Mouse (Mus musculus) embryonic facial prominence, embryonic 15.5 days (tissue): ENCODE data around the gene Nr2e1. TPM values are rescaled to one million over a fixed set of nuclear protein-coding genes. Genes with fewer than 3 reads are reported as not detected.

Experiments used
- ATAC-seq: fragments of 200-750 bp; cut with Nextera tagmentation; 2 replicates; pipeline ENCODE4 v1.8.0; 2017; ENCODE audit warnings: low read depth, moderate TSS enrichment; ENCODE audit not compliant: insufficient number of reproducible peaks, low FRiP score, low TSS enrichment
- H3K27ac ChIP-seq: fragments of 300-500 bp; sonication (generic); replicated peaks from 2 replicates; pipeline ENCODE4 v1.5.1; 2015; ENCODE audit warnings: mild to moderate bottlenecking, inconsistent platforms
- H3K27me3 ChIP-seq: fragments of 300-500 bp; sonication (generic); 2 replicates; pipeline ENCODE4 v1.6.1; 2015; ENCODE audit warnings: inconsistent platforms
- H3K36me3 ChIP-seq: fragments of 300-500 bp; sonication (generic); 2 replicates; pipeline ENCODE4 v1.6.1; 2015; ENCODE audit warnings: mild to moderate bottlenecking, inconsistent platforms
- H3K4me1 ChIP-seq: fragments of 300-500 bp; sonication (generic); 2 replicates; pipeline ENCODE4 v1.6.1; 2015; ENCODE audit warnings: inconsistent platforms
- H3K4me2 ChIP-seq: fragments of 300-500 bp; sonication (generic); replicated peaks from 2 replicates; pipeline ENCODE4 v1.6.1; 2015; ENCODE audit warnings: mild to moderate bottlenecking, inconsistent platforms
- H3K4me3 ChIP-seq: fragments of 300-500 bp; sonication (generic); replicated peaks from 2 replicates; pipeline ENCODE4 v1.5.1; 2015; ENCODE audit warnings: mild to moderate bottlenecking, inconsistent platforms
- H3K9ac ChIP-seq: fragments of 300-500 bp; sonication (generic); 2 replicates; pipeline ENCODE4 v1.6.1; 2015; ENCODE audit warnings: inconsistent platforms
- H3K9me3 ChIP-seq: fragments of 300-500 bp; sonication (generic); replicated peaks from 2 replicates; pipeline ENCODE4 v1.6.1; 2016; ENCODE audit warnings: inconsistent platforms
- WGBS: fragments of 180-500 bp; shearing (Covaris S2); methylation state at CpG from one replicate; pipeline ENCODE4 v1.1.7; 2015; 5-methylcytosine and 5-hydroxymethylcytosine counted together
- polyA plus RNA-seq: library from polyadenylated mRNA; unstranded; fragments of >200 nt; fragmentation: Nextera tagmentation; extraction: Ambion mirVana; gene quantifications from 2 replicates; pipeline ENCODE4 v1.2.1, GENCODE M21; 2015

The Nr2e1 gene
- polyA plus RNA-seq, 1 experiment from 2014 or later: 1.7 TPM

GRCm38 (mm10) chr10:42585156-42585555 lies 1.7 kb upstream of the Nr2e1 start:
- peaks cover 33% of the 10 kb centered on the region for H3K4me1 ChIP-seq
- no peak overlapping the region for H3K4me2 ChIP-seq
- 3% methylated on average over 8 of the region's 8 CpGs for WGBS
- no peak for ATAC-seq
- no peak overlapping the region for H3K4me3 ChIP-seq
- H3K27me3 ChIP-seq: peaks cover 96% of the 10 kb centered on the region
- no peaks in the 10 kb centered on the region for H3K9me3 ChIP-seq
- H3K27ac ChIP-seq: no peak overlapping the region
- H3K36me3 ChIP-seq: no peaks in the 10 kb centered on the region
- no peak overlapping the region for H3K9ac ChIP-seq

- no peak overlapping the region; the same call in 1 of the 2 replicates for H3K9ac ChIP-seq
- no peaks in the 10 kb centered on the region for H3K9me3 ChIP-seq
- WGBS: 2% methylated on average over 37 of the region's 37 CpGs
- ATAC-seq: no peak
- H3K4me3 ChIP-seq: peak overlapping the region; percentile 29
- H3K4me1 ChIP-seq: peaks cover 39% of the 10 kb centered on the region
- peak overlapping the region; percentile 46 for H3K4me2 ChIP-seq
- H3K36me3 ChIP-seq: no peaks in the 10 kb centered on the region
- peaks cover 96% of the 10 kb centered on the region for H3K27me3 ChIP-seq
- H3K27ac ChIP-seq: no peak overlapping the region
Observed at GRCm38 (mm10) chr10:42584436-42584983, 1.1 kb upstream of the Nr2e1 start.

- Histone ChIP-seq H3K9ac (no peak overlapping the region; the same call in 1 of the 2 replicates), H3K4me2 (peak overlapping the region; percentile 46), H3K9me3 (no peaks in the 10 kb centered on the region), H3K4me3 (peak overlapping the region; percentile 29), H3K36me3 (no peaks in the 10 kb centered on the region), H3K4me1 (peaks cover 41% of the 10 kb centered on the region), H3K27ac (no peak overlapping the region), H3K27me3 (peaks cover 96% of the 10 kb centered on the region)
- no peak for ATAC-seq
- WGBS: under 1% methylated on average over 32 of the region's 32 CpGs
Observed at GRCm38 (mm10) chr10:42583902-42584435, 537 bp upstream of the Nr2e1 start.

- WGBS: 1% methylated on average over 42 of the region's 44 CpGs
- Histone ChIP-seq H3K4me3 (peak overlapping the region; percentile 29), H3K9ac (no peak overlapping the region), H3K36me3 (no peaks in the 10 kb centered on the region), H3K27ac (no peak overlapping the region), H3K27me3 (peaks cover 97% of the 10 kb centered on the region), H3K9me3 (no peaks in the 10 kb centered on the region), H3K4me2 (peak overlapping the region; percentile 46), H3K4me1 (peaks cover 41% of the 10 kb centered on the region)
- no peak for ATAC-seq
Observed at GRCm38 (mm10) chr10:42582566-42583110, 794 bp downstream of the Nr2e1 start.

GRCm38 (mm10) chr10:42581694-42582565 lies 1.5 kb downstream of the Nr2e1 start:
- Histone ChIP-seq H3K27ac (no peak overlapping the region), H3K27me3 (peaks cover 98% of the 10 kb centered on the region), H3K9ac (no peak overlapping the region), H3K9me3 (no peaks in the 10 kb centered on the region), H3K4me2 (peak overlapping the region; percentile 46), H3K36me3 (no peaks in the 10 kb centered on the region), H3K4me1 (peaks cover 41% of the 10 kb centered on the region), H3K4me3 (peak overlapping the region; percentile 29)
- no peak for ATAC-seq
- 2% methylated on average over 43 of the region's 45 CpGs for WGBS

- Histone ChIP-seq H3K4me2 (no peak overlapping the region), H3K27ac (no peak overlapping the region), H3K4me1 (peaks cover 41% of the 10 kb centered on the region), H3K4me3 (no peak overlapping the region), H3K9ac (no peak overlapping the region), H3K27me3 (peaks cover 97% of the 10 kb centered on the region), H3K9me3 (no peaks in the 10 kb centered on the region), H3K36me3 (no peaks in the 10 kb centered on the region)
- no peak for ATAC-seq
- 7% methylated on average over 7 of the region's 7 CpGs for WGBS
Observed at GRCm38 (mm10) chr10:42580951-42581277, 2.5 kb downstream of the Nr2e1 start.

- Histone ChIP-seq H3K27ac (no peak overlapping the region), H3K9ac (no peak overlapping the region), H3K4me2 (peak overlapping the region; percentile 22; the same call in 1 of the 2 replicates), H3K4me3 (peak overlapping the region; percentile 16), H3K36me3 (no peaks in the 10 kb centered on the region), H3K4me1 (peaks cover 37% of the 10 kb centered on the region), H3K27me3 (peaks cover 97% of the 10 kb centered on the region), H3K9me3 (no peaks in the 10 kb centered on the region)
- WGBS: 3% methylated on average over 29 of the region's 29 CpGs
- ATAC-seq: no peak
Observed at GRCm38 (mm10) chr10:42580131-42580950, 3.1 kb downstream of the Nr2e1 start.

GRCm38 (mm10) chr10:42579475-42580130 lies 3.8 kb downstream of the Nr2e1 start:
- H3K27ac ChIP-seq: no peak overlapping the region
- H3K36me3 ChIP-seq: no peaks in the 10 kb centered on the region
- H3K9me3 ChIP-seq: no peaks in the 10 kb centered on the region
- peak overlapping the region; percentile 16 for H3K4me3 ChIP-seq
- H3K4me1 ChIP-seq: peaks cover 36% of the 10 kb centered on the region
- ATAC-seq: no peak
- peak overlapping the region; percentile 22 for H3K4me2 ChIP-seq
- under 1% methylated on average over 40 of the region's 41 CpGs for WGBS
- H3K9ac ChIP-seq: no peak overlapping the region
- peaks cover 97% of the 10 kb centered on the region for H3K27me3 ChIP-seq

- ATAC-seq: no peak
- no peaks in the 10 kb centered on the region for H3K9me3 ChIP-seq
- peak overlapping the region; percentile 16; the same call in 1 of the 2 replicates for H3K4me3 ChIP-seq
- peaks cover 97% of the 10 kb centered on the region for H3K27me3 ChIP-seq
- no peak overlapping the region for H3K27ac ChIP-seq
- no peak overlapping the region for H3K4me2 ChIP-seq
- WGBS: 2% methylated on average over 22 of the region's 22 CpGs
- no peaks in the 10 kb centered on the region for H3K36me3 ChIP-seq
- peaks cover 28% of the 10 kb centered on the region for H3K4me1 ChIP-seq
- no peak overlapping the region for H3K9ac ChIP-seq
Observed at GRCm38 (mm10) chr10:42578698-42579474, 4.5 kb downstream of the Nr2e1 start.

GRCm38 (mm10) chr10:42578281-42578675 lies 5.2 kb downstream of the Nr2e1 start:
- ATAC-seq: no peak
- Histone ChIP-seq H3K4me1 (peaks cover 22% of the 10 kb centered on the region), H3K36me3 (no peaks in the 10 kb centered on the region), H3K4me3 (no peak overlapping the region), H3K9ac (no peak overlapping the region), H3K4me2 (no peak overlapping the region), H3K27me3 (peaks cover 97% of the 10 kb centered on the region), H3K27ac (no peak overlapping the region), H3K9me3 (no peaks in the 10 kb centered on the region)
- WGBS: 1% methylated on average over 15 of the region's 15 CpGs
